Mouse (Mus musculus) hindbrain, embryonic 11.5 days (tissue): ENCODE data around the gene Vwa8. TPM values are rescaled to one million over a fixed set of nuclear protein-coding genes. Genes with fewer than 3 reads are reported as not detected.

Experiments
- ATAC-seq: fragments of 200-750 bp; cut with Nextera tagmentation; 2 replicates; pipeline ENCODE4 v1.8.0; 2017; ENCODE audit warnings: mild to moderate bottlenecking, moderate TSS enrichment, moderate library complexity; ENCODE audit not compliant: low FRiP score
- DNase-seq: peaks from one replicate; pipeline ENCODE4 v3.0.0-alpha.2; 2015; ENCODE audit warnings: low spot score
- H3K27ac ChIP-seq: fragments of 300-500 bp; sonication (generic); 2 replicates; pipeline ENCODE4 v1.5.1; 2014; ENCODE audit warnings: mild to moderate bottlenecking, low read depth, low read length
- H3K27me3 ChIP-seq: fragments of 300-500 bp; sonication (generic); 2 replicates; pipeline ENCODE4 v1.6.1; 2014; ENCODE audit warnings: mild to moderate bottlenecking, low read length, moderate library complexity, mixed read lengths; ENCODE audit not compliant: control insufficient read depth, insufficient read depth
- H3K36me3 ChIP-seq: fragments of 300-500 bp; sonication (generic); 2 replicates; pipeline ENCODE4 v1.6.1; 2014; ENCODE audit warnings: mild to moderate bottlenecking, low read length, moderate library complexity, mixed read lengths; ENCODE audit not compliant: control insufficient read depth, insufficient read depth
- H3K4me1 ChIP-seq: fragments of 300-500 bp; sonication (generic); replicated peaks from 2 replicates; pipeline ENCODE4 v1.6.1; 2014; ENCODE audit warnings: low read length, mixed read lengths; ENCODE audit not compliant: control insufficient read depth, insufficient read depth
- H3K4me2 ChIP-seq: fragments of 300-500 bp; sonication (generic); replicated peaks from 2 replicates; pipeline ENCODE4 v1.6.1; 2014; ENCODE audit warnings: mild to moderate bottlenecking, low read depth, low read length
- H3K4me3 ChIP-seq: fragments of 300-500 bp; sonication (generic); 2 replicates; pipeline ENCODE4 v1.5.1; 2014; ENCODE audit warnings: low read depth, low read length
- H3K9ac ChIP-seq: fragments of 300-500 bp; sonication (generic); 2 replicates; pipeline ENCODE4 v1.6.1; 2014; ENCODE audit warnings: low read depth, low read length
- H3K9me3 ChIP-seq: fragments of 300-500 bp; sonication (generic); 2 replicates; pipeline ENCODE4 v1.6.1; 2016; ENCODE audit warnings: low read length; ENCODE audit not compliant: control insufficient read depth
- WGBS: fragments of 180-500 bp; shearing (Covaris S2); extraction: QIAGEN DNeasy Blood & Tissue Kit; methylation state at CpG from one replicate; pipeline ENCODE4 v1.1.7; 2014; 5-methylcytosine and 5-hydroxymethylcytosine counted together
- polyA plus RNA-seq: library from polyadenylated mRNA; unstranded; fragments of >200 nt; fragmentation: Nextera tagmentation; extraction: Ambion mirVana; gene quantifications from 2 replicates; pipeline ENCODE4 v1.2.1, GENCODE M21; 2014

The Vwa8 gene
- polyA plus RNA-seq, 1 experiment from 2014 or later, result 7.2 TPM

DNA sequence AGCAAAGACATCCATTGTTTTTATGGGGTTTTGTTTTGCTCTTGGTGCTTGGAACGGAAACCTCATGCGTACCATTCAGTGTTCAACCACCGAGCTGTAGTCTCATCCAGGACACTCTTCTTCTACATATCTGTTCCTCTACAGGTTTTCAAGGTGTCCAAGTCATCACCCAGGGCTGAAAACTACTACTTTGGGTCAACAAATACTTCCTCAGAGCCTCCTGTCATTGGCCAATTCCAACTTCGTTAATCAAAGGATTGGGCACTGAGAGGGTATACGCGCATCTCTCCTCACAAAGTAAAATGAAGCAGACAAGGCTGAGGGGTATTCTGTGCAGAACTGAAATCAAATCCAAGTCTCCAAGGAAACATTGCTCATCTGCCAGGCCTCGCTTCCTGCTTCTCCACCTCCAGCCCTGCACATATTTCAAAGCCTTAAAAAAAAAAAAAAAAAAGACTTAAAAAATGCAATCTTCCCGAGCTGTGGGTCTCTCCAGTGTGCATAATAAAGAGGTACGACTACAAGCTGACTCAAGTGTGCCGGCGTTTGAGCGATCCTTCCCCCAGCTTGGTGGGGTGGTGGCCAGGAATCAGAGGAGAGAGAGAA is 374.7 kb downstream of the Vwa8 start:
- Histone ChIP-seq H3K4me3 (no peak overlapping the region), H3K36me3 (no peaks in the 10 kb centered on the region), H3K4me1 (no peaks in the 10 kb centered on the region), H3K9ac (no peak overlapping the region), H3K9me3 (no peaks in the 10 kb centered on the region), H3K27me3 (no peaks in the 10 kb centered on the region), H3K27ac (no peak overlapping the region), H3K4me2 (no peak overlapping the region)
- DNase-seq (no peak), ATAC-seq (no peak)
- WGBS, result 94% methylated on average over 12 of the region's 12 CpGs

DNA sequence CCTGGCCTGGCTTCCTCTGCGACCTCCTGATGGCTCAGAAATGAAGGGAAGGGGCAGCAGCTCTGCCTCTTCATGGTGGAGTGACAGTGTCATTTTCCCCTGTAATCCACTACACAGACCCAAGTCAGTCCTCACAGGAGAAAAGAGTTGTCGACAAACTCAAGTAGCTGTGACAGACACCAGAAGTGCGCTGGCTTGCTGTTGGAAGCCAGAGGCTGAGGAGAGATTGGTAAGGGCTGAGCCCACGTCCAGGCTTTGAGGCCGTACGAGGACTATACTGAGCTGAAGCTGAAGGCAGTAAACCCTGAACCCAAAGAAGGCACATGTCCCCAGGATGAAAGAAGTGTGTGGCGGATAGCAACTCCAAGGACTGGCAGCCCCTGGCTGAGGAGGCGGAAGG is 376.6 kb downstream of the Vwa8 start:
- no peaks in the 10 kb centered on the region for H3K4me1 ChIP-seq
- H3K9ac ChIP-seq, result no peak overlapping the region
- H3K36me3 ChIP-seq, result no peaks in the 10 kb centered on the region
- no peak overlapping the region for H3K4me3 ChIP-seq
- no peak overlapping the region for H3K4me2 ChIP-seq
- H3K9me3 ChIP-seq, result no peaks in the 10 kb centered on the region
- 78% methylated on average over 8 of the region's 8 CpGs for whole genome bisulfite sequencing
- H3K27me3 ChIP-seq, result no peaks in the 10 kb centered on the region
- no peak overlapping the region for H3K27ac ChIP-seq
- DNase-seq, result no peak
- no peak for ATAC-seq

DNA sequence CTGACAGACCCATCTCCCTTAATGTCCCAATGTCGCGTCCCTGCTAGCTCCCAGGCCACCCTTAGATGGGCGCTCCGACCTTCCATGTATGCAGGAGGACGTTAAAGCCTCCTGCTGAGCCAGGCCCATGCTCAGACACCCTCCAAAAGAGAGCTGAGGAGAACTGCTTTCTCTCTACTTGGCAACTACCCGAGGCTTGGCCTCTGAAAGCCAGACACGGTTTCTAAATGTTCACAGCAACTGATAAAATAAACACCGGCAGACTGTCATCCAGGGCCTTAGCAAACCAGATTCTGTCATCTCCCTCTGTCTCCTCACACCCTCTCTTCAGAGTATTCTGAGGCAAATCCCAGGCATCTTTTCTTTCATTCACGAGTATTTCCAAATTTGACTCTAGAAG is 377.2 kb downstream of the Vwa8 start:
- Histone ChIP-seq H3K36me3 (no peaks in the 10 kb centered on the region), H3K9me3 (no peaks in the 10 kb centered on the region), H3K4me1 (no peaks in the 10 kb centered on the region), H3K9ac (no peak overlapping the region), H3K27me3 (no peaks in the 10 kb centered on the region), H3K4me2 (no peak overlapping the region), H3K27ac (no peak overlapping the region), H3K4me3 (no peak overlapping the region)
- WGBS, result 85% methylated on average over 9 of the region's 9 CpGs
- DNase-seq, result no peak
- no peak for ATAC-seq

DNA sequence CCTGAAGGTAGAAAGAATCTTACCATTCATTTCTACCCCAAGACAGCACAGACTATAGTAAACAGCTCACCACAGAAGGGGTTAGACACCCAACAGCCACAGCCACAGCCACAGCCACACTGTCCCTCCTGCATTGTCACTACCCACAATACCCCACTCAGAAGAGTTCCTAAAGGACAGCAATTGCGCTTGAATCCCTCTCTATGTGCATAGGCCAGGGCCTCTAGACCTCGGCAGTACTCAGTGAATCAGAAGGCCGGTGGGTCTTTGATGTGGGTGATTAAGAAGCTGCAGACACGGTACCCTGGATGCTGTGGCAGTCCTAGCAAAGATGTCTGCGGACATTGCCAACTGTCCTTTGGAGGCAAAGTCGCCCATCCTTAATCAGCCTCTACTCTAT is 377.9 kb downstream of the Vwa8 start:
- Histone ChIP-seq H3K27ac (no peak overlapping the region), H3K36me3 (no peaks in the 10 kb centered on the region), H3K9ac (no peak overlapping the region), H3K4me1 (no peaks in the 10 kb centered on the region), H3K4me3 (no peak overlapping the region), H3K27me3 (no peaks in the 10 kb centered on the region), H3K4me2 (no peak overlapping the region), H3K9me3 (no peaks in the 10 kb centered on the region)
- DNase-seq (no peak), ATAC-seq (no peak)
- WGBS, result 92% methylated on average over 6 of the region's 6 CpGs

DNA sequence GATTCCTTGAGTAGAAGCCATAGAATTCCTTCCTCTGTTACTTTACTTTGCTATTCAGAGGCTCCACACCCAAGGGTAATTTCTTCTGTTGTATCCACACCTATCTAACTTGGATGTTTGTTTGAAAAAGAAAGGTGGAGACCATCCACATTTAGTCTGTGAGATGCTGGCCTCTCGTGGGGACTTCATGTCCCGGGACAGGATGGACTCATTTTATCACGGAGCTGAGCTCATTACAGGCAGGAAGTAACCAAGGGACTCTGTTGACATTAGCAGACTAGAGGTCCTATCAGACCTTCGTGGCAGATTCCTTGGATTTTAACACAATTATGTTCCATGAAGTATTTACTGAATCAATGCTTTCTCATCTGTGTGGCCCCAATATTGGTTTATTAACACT is 379.1 kb downstream of the Vwa8 start:
- no peak for ATAC-seq
- H3K4me3 ChIP-seq, result no peak overlapping the region
- WGBS, result 70% methylated on average over 4 of the region's 4 CpGs

DNA sequence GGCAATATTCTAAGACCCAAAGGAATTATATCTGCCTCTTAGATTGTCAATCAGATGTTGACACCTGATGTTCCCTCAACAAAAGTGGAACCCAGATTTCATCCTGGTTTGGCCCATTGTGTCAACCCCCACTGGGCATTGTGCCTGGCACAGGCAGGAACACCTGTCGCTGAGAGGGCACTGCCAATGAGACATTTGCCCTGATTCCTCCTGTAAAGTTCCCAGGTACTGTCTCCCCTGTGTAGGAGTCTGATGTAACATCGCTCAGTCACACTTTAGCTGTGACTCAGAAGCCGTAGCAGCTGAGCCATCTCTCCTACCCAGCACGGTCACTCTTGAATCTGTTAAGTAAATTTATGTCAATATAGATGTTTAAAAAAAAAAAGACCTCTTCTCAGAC is 382.8 kb downstream of the Vwa8 start:
- Histone ChIP-seq H3K9ac (no peak overlapping the region), H3K4me2 (no peak overlapping the region), H3K9me3 (no peaks in the 10 kb centered on the region), H3K27ac (no peak overlapping the region), H3K4me1 (no peaks in the 10 kb centered on the region), H3K36me3 (no peaks in the 10 kb centered on the region), H3K4me3 (no peak overlapping the region), H3K27me3 (no peaks in the 10 kb centered on the region)
- ATAC-seq (no peak), DNase-seq (no peak)
- WGBS, result 94% methylated on average over 4 of the region's 4 CpGs

More for the DNA sequence above, 379.1 kb downstream of the Vwa8 start:
- Histone ChIP-seq H3K27ac (no peak overlapping the region), H3K9ac (no peak overlapping the region), H3K9me3 (no peaks in the 10 kb centered on the region), H3K4me2 (no peak overlapping the region), H3K4me1 (no peaks in the 10 kb centered on the region), H3K27me3 (no peaks in the 10 kb centered on the region), H3K36me3 (no peaks in the 10 kb centered on the region)
- DNase-seq, result no peak

DNA sequence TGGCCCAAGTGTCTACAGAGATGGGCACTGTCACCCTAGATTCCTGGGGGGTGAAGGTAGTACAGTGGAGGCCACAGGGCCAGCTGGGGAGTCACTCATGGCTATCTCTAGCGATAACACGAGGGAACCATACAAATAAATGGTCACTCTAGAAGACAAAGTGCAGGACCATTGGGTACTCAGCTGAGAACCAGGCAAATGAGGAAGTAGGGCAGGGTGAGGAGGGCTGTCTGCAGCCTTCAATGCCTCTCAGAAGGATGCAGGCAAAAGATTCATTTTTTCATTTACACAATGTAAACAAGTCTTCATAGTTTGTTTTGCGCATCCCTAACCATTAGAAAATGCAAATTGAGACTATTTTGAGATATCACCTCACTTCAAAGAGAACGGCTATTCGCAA is 384.8 kb downstream of the Vwa8 start:
- Histone ChIP-seq H3K9me3 (no peaks in the 10 kb centered on the region), H3K4me3 (no peak overlapping the region), H3K4me2 (no peak overlapping the region), H3K27me3 (no peaks in the 10 kb centered on the region), H3K36me3 (no peaks in the 10 kb centered on the region), H3K27ac (no peak overlapping the region), H3K9ac (no peak overlapping the region), H3K4me1 (no peaks in the 10 kb centered on the region)
- DNase-seq (no peak), ATAC-seq (no peak)
- 83% methylated on average over 5 of the region's 5 CpGs for WGBS

DNA sequence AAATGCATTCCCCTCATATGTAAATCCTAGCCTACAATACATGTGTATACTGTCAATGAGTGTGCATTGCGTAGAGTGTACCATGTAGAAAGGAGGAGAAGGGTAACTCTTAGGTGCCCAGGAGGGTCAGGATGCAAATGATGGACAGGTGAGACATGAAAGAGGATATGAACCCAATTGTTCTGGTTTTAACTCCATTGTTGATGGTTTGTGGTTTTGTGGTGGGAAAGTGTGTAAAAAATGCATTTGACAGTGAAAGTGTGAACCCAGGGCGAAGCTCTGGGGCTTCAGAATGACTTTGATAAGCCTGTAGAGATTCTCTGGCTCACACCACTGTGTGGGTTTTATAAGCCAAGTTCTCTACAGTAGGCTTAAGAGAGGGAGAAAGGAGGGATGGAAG is 385.7 kb downstream of the Vwa8 start:
- WGBS, result 95% methylated on average over 2 of the region's 2 CpGs
- ATAC-seq, result no peak
- Histone ChIP-seq H3K27me3 (no peaks in the 10 kb centered on the region), H3K4me2 (no peak overlapping the region), H3K36me3 (no peaks in the 10 kb centered on the region), H3K4me3 (no peak overlapping the region), H3K9ac (no peak overlapping the region), H3K4me1 (no peaks in the 10 kb centered on the region), H3K27ac (no peak overlapping the region), H3K9me3 (no peaks in the 10 kb centered on the region)
- no peak for DNase-seq

DNA sequence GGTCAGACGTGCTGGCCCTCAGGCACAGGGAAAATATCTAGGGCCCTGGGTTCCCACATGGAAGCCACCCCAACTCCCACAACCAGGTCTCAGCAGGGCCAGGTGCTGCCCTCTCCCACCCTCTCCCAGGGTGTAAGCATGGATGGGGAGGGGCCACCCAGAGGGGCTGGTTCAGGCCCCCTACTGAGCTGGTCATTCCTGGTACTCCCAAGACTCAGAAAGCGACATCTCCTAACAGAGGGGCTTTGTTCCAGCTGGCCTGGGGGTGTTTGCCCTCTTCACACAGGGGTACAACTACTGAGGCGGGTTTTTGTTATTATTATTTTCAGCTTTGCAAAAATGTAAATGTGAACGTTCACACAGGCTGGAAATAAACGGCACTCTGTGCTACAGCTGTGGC is 386.3 kb downstream of the Vwa8 start:
- Histone ChIP-seq H3K4me2 (no peak overlapping the region), H3K4me1 (no peaks in the 10 kb centered on the region), H3K9me3 (no peaks in the 10 kb centered on the region), H3K27ac (no peak overlapping the region), H3K4me3 (no peak overlapping the region), H3K27me3 (no peaks in the 10 kb centered on the region), H3K36me3 (no peaks in the 10 kb centered on the region), H3K9ac (no peak overlapping the region)
- ATAC-seq (no peak), DNase-seq (no peak)
- 46% methylated on average over 5 of the region's 5 CpGs for WGBS
